Mouse (Mus musculus) cerebellum, adult 2 months (tissue): ENCODE data around the gene Otop3.

ENCODE experiments used
- CTCF ChIP-seq: fragments of 200-500 bp; IDR thresholded peaks from 2 replicates; pipeline ENCODE4 v1.5.1; 2011; ENCODE audit warnings: low read depth, mild to moderate bottlenecking, control low read depth, low read length, moderate library complexity, borderline replicate concordance; ENCODE audit not compliant: insufficient read depth
- POLR2A ChIP-seq: fragments of 200-500 bp; IDR thresholded peaks from 2 replicates; pipeline ENCODE4 v1.6.1; 2011; ENCODE audit warnings: low read length, control low read depth, borderline replicate concordance; ENCODE audit not compliant: insufficient read depth

- TF ChIP-seq CTCF (peak; percentile 82), POLR2A (no peak)
These were observed 12.4 kb upstream of the Otop3 start, which contains the start of gene Ush1g for GRCm38 (mm10) chr11:115321906-115322693.
